Mouse (Mus musculus) right cerebral cortex, postnatal 14 days (tissue): ENCODE data around the gene Psmd1.

ENCODE experiments used
- DNase-seq: peaks from one replicate; pipeline ENCODE4 v3.0.0; 2022

Gene Psmd1

DNA sequence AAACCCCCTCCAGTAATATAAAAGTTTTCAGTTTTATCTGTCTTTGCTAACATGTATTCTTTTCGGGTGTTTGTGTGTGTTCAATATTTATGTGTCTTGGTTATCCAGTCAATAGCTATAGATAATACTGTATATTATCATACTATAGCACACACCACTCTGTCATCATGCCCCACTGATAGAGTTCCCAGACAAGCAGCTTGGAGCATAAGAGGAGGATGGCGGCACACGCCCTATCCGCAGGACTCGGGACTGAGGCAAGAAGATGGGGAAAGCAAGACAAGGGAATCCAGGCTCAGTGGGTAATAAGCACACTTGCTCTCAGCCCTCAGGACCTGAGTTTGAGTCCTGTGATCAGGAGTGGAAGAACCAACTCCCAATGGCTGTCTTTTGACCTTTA lies 96.3 kb downstream of the Psmd1 start:
- no peak for DNase-seq

DNA sequence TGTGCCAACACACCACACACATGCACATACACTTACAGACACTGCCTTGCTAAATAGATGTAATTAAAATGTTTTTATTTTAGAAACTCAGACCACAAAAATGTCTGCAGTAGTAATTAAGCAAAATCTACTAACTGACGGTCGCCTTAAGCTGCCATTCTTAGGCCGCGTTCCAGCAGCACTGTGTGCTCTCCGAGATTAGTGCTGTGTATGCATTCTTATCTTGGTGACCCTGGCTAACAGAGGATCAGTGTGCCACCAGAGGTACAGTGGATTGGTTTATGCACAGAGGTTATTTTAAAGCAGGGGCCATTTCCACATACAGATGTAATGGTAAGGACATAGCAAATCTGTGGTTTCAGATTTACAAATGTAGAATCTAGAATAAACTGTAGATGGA lies 96.9 kb downstream of the Psmd1 start:
- no peak for DNase-seq

DNA sequence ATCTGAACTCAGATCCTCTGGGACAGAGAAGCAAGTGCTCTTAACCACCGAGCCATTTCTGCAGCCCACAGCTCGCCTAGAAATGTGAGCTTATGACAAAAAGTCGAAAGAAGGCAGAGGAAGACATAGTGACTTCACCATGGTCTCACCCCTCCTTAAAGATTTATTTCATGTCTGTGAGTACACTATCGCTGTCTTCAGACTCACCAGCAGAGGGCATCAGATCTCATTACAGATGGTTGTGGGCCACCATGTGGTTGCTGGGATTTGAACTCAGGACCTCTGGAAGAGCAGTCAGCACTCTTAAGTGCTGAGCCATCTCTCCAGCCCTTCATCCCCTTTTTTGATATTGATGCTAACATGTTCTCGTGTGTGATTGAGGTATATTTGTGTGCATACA lies 110.4 kb downstream of the Psmd1 start:
- DNase-seq = no peak

DNA sequence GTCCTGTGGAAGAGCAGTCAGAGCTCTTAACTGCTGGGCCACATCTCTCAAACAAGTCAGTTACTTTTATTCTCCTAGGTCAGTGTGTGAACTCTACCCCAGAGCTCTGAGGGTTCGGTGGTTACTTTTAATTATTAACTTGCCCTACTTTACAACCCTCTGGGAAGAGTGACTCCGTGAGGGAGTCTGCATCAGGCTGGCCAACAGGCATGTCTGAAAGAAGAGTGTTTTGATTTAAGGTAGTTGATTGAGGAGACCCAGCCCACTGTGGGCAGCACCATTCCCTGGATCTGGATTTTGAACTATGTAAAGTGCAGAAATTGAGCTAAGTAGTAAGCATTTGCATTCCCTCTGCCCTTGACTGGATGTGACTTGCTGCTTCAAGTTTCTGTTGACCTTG lies 111.9 kb downstream of the Psmd1 start:
- DNase-seq = no peak

DNA sequence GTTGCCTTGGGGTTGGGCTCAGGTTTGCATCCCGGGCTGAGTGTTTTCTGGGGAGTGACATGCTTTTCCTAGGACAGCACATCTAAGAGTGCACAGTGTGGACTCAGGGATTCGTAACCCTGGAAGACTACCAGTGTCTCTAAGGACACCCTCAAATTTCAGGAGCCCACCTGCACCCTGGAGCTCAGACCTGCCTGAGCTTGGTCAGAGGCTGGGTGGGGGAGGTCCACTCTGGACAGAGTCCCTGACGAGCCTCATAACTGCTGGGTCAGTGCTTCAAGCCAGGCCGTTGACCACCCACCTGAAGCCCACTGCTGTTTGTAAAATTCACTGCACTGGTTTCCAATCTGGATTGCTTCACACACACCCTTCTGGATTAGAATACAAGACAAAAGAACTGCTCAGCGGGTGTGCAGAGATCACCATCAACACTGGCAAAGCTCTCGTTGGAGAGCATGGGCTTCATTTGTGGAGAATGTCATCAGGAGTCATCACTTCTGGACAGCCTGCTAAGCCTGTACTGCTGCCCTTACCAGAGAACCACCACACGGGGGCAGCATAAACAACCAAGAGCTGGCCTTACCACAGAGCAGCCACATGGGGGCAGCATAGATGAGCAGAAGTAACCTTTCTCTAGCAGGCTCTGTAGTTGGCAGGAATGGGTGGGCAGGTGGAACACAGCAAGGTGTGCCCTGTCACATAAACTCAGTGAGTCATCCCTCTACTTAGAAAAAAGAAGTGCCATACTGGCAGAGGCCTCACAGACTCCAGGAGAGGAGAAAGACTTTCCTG lies 114.5 kb downstream of the Psmd1 start:
- DNase-seq = peak; percentile 82

DNA sequence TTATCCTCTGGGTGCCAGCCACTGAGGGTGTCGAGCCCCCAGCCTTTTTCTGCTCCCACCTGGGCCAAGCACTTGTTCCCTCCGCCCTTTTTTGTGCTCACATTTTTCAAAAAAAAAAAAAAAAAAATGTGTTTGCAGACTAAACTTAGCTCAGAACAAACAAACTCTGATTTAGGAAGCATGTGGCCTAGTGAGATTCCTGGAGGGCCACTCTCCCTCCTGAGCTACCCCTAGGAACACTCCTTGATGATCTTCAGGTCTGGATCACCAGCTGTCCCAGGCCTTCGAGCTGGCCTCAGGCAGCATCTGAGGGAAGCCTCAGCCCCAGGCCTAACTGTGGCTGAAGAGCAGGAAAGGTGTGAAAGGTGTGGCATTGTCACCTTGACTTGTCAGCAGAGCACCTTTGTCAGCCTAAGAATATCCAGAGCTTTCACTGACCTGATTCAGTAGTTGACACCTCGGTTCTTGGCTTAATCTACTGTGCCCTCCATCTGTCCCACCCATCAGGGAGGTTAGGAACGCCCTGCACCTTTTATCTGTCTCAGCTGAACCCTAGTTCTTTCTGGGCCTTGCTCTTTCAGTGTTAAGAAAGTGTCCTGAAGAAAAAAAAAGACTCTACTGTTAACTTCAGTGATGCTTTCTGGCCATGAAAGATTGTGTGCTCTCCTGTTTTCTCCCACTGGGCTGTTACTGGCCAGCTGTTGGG lies 118.0 kb downstream of the Psmd1 start:
- DNase-seq = no peak

DNA sequence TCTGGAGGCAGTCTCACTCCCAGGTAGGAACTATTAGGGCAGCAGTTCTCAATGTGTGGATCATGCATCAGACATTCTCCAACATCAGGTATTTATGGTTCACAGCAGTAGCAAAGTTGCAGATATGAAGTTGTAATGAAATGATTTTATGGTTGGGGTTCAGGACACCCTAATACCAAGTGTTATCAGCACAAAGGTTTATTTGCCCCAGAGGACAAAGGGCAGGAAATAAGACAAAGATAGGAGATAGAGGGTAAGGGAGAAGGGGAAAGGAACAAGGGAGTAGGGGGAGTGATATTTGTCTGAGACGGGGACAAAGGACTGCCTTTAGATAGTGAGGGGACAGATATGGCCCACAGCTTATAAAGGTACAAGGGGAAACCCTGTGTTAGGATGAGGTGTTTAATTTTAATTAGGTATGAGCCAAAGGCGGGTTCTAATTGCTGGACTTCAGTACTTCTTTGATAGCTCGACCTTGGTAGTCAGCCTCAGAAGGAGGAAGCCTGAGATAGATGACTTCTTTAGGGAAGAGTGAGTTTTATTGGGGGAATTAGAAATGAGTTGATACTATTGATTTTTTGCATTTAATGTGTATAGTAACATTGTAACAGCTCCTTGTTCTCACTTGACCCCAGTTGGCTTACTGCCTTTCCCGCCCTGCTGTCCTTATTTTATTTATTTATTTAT lies 119.5 kb downstream of the Psmd1 start:
- DNase-seq = no peak

DNA sequence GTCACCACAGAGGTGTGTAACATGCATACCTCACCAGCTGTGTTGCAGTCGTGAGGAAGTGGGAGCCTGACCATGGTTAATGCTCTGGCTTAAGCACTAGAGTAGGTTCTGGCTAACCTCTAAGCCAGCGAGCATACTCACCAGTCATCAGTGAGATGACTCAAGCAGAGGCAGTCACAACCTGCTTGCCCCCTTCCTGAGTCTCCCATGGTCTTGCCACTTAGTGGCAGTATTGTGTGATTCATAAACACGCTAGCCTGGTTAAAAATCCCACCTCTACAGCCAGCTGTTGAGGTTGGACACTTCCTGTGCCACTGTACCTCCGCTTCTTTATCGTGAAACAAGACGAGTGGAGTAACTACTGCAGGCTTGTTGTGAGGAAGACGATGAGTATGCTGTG lies 122.6 kb downstream of the Psmd1 start:
- no peak for DNase-seq

DNA sequence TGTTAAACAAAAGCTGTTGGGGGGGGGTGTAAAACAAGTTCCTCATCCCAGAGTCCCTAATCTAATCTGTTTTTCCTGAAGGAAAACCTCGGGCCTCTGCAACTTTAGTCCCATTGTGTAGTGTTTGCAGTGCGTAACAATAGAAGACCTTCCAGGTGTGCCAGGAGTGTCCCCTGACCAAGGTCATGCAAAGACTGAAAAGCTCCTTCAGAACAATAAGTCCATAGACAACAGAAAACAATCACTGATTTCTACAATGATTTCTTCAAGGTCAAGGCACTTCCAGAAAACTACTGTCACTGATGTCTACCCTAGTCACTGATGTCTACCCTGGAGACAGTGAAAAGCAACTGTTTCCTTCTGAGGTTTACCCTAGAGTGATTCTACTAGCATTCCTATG lies 123.7 kb downstream of the Psmd1 start:
- no peak for DNase-seq

DNA sequence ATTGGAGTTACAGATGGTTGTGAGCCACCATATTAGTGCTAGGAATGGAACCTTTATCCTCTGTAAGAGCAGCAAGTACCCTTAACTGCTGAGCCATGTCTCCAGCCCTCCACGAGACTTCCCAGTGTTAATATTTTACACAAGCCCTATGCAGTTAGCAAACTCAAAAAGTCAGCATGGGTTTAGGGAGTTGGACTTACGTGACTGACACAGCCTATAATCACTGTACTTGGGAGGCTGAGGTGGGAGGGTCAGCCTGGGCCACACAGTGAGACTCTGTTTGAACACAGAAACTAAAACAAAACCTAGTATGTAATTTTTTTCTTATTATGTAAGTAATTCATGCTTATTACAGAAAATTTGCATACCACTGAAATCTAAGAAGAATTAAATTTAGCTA lies 124.1 kb downstream of the Psmd1 start:
- DNase-seq = no peak
